Mouse (Mus musculus) heart, postnatal 0 days (tissue): Measurements from ENCODE around the gene Usp7.

ENCODE experiments used
- CTCF ChIP-seq: IDR thresholded peaks from 2 replicates; pipeline ENCODE4 v1.5.1; 2016; ENCODE audit warnings: antibody characterized with exemption, control low read depth, low read depth
- EP300 ChIP-seq: IDR thresholded peaks from 2 replicates; pipeline ENCODE4 v1.6.1; 2016; ENCODE audit warnings: antibody characterized with exemption, low read depth

- TF ChIP-seq CTCF (no peak), EP300 (no peak)
Measured at GRCm38 (mm10) chr16:8768588-8768987, 23.5 kb downstream of the Usp7 start.
